Mouse (Mus musculus): ENCODE results near the gene Fbxo34. TPM values are rescaled to one million over a fixed set of nuclear protein-coding genes. Genes with fewer than 3 reads are reported as not detected.
"Not testable (repeated sequence)": the region's sequence is repeated elsewhere in the genome, so short reads cannot be mapped to it uniquely, and the experiment has no call there.

Gene Fbxo34
- polyA plus RNA-seq, 1 experiment from 2014 or later = 22.9 TPM

GRCm38 (mm10) chr14:47570549-47570948 is 120.3 kb downstream of the Fbxo34 start, which contains the start of gene Atg14:
Atg14 (minus strand) TSS chr14:47570649.
- H3K4me2 ChIP-seq (ENCODE audit: low read depth, low read length, severe bottlenecking); H3K36me3 ChIP-seq (ENCODE audit: control insufficient read depth, insufficient read depth, low read length); H3K9me3 ChIP-seq (ENCODE audit: control insufficient read depth, low read length); H3K27ac ChIP-seq (ENCODE audit: low read depth, low read length); DNase-seq (ENCODE audit: low spot score); H3K27me3 ChIP-seq (ENCODE audit: control insufficient read depth, insufficient read depth, low read length); H3K4me3 ChIP-seq (ENCODE audit: low read depth, low read length); H3K9ac ChIP-seq (ENCODE audit: low read length); H3K4me1 ChIP-seq (replicated peaks; ENCODE audit: control insufficient read depth, insufficient read depth, low read length); ATAC-seq (replicated peaks; ENCODE audit: low FRiP score): not testable (repeated sequence)
- WGBS = 97% methylated on average over 11 of the region's 11 CpGs

DNA sequence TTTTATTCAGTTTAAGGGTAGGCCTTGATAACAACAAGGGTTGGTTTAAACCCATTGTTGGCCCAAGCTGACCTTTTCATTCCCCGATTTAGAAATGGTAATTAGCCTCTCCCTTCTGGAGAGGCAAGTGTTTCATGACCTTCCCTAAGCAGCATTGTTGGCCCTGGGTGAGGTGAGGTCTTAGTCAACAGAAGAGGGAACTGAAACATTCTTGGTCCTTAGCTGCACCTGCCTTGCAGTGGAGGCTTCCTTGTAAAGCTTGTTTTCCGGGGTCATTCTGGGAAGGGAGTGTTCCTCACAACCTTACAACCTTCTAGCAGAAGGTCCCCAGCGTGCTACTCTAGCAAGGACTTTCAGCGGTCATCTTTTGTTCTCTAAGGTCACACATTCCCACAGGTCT is 122.5 kb downstream of the Fbxo34 start:
- no peak overlapping the region for H3K4me2 ChIP-seq (ENCODE audit: low read depth, low read length, severe bottlenecking)
- 76% methylated on average over 4 of the region's 4 CpGs for WGBS
- ATAC-seq (replicated peaks; ENCODE audit: low FRiP score) (no peak), DNase-seq (ENCODE audit: low spot score) (no peak)
- no peaks in the 10 kb centered on the region for H3K36me3 ChIP-seq (ENCODE audit: control insufficient read depth, insufficient read depth, low read length)
- H3K9ac ChIP-seq (ENCODE audit: low read length) = no peak overlapping the region
- H3K9me3 ChIP-seq (ENCODE audit: control insufficient read depth, low read length) = no peaks in the 10 kb centered on the region
- H3K4me3 ChIP-seq (ENCODE audit: low read depth, low read length) = no peak overlapping the region
- H3K27me3 ChIP-seq (ENCODE audit: control insufficient read depth, insufficient read depth, low read length) = no peaks in the 10 kb centered on the region
- H3K4me1 ChIP-seq (replicated peaks; ENCODE audit: control insufficient read depth, insufficient read depth, low read length) = no peaks in the 10 kb centered on the region
- no peak overlapping the region for H3K27ac ChIP-seq (ENCODE audit: low read depth, low read length)

DNA sequence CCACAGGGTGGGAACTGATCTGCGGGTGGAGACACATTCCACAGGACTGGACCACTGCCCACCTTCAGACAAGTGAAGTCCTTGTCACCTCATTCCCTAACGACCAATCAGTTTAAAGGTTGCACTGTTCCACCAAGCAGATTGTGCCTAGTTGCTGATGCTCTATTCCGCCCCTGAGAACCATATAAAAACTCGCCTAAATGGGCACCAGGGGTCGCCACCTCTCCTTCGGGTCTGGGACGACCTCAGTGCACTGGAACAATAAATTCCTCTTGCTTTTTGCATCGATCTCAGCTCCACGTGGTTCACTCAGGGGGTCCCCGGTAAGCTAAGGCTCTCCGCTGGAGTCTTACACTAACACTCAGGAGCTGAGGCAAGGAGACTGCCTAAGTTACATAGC is 124.5 kb downstream of the Fbxo34 start:
- ATAC-seq (replicated peaks; ENCODE audit: low FRiP score) = no peak
- Histone ChIP-seq H3K27me3 (ENCODE audit: control insufficient read depth, insufficient read depth, low read length) (no peaks in the 10 kb centered on the region), H3K4me1 (replicated peaks; ENCODE audit: control insufficient read depth, insufficient read depth, low read length) (no peaks in the 10 kb centered on the region), H3K9me3 (ENCODE audit: control insufficient read depth, low read length) (no peaks in the 10 kb centered on the region), H3K36me3 (ENCODE audit: control insufficient read depth, insufficient read depth, low read length) (no peaks in the 10 kb centered on the region), H3K4me3 (ENCODE audit: low read depth, low read length) (no peak overlapping the region), H3K9ac (ENCODE audit: low read length) (no peak overlapping the region), H3K27ac (ENCODE audit: low read depth, low read length) (no peak overlapping the region), H3K4me2 (ENCODE audit: low read depth, low read length, severe bottlenecking) (no peak overlapping the region)
- 82% methylated on average over 11 of the region's 11 CpGs for WGBS
- no peak for DNase-seq (ENCODE audit: low spot score)

- ATAC-seq (replicated peaks; ENCODE audit: low FRiP score) (no peak), DNase-seq (ENCODE audit: low spot score) (no peak)
- Histone ChIP-seq H3K27ac (ENCODE audit: low read depth, low read length) (no peak overlapping the region), H3K36me3 (ENCODE audit: control insufficient read depth, insufficient read depth, low read length) (no peaks in the 10 kb centered on the region), H3K4me3 (ENCODE audit: low read depth, low read length) (no peak overlapping the region), H3K4me2 (ENCODE audit: low read depth, low read length, severe bottlenecking) (no peak overlapping the region), H3K9me3 (ENCODE audit: control insufficient read depth, low read length) (no peaks in the 10 kb centered on the region), H3K4me1 (replicated peaks; ENCODE audit: control insufficient read depth, insufficient read depth, low read length) (no peaks in the 10 kb centered on the region), H3K9ac (ENCODE audit: low read length) (no peak overlapping the region), H3K27me3 (ENCODE audit: control insufficient read depth, insufficient read depth, low read length) (no peaks in the 10 kb centered on the region)
- 65% methylated on average over 4 of the region's 4 CpGs for WGBS
Observed at GRCm38 (mm10) chr14:47576687-47577086, 126.5 kb downstream of the Fbxo34 start.

DNA sequence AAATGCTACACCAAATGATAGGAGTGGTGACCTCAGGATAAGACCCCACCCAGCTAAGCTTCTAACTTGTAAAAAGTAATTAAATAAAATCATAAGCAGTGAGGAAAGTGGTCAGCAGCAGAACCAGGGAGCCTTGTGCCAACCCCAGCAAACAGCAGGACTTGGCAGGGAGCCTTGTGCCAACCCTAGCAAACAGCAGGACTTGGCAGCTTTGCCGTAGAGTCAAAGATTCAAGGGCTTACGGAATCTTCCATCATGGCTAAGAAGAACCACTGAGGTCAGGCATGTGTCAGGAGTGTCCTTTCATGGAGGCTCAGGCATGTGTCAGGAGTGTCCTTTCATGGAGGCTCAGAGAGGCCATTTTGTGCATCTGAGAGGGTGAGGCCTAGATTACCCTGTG is 127.9 kb downstream of the Fbxo34 start:
- no peaks in the 10 kb centered on the region for H3K9me3 ChIP-seq (ENCODE audit: control insufficient read depth, low read length)
- no peak overlapping the region for H3K4me2 ChIP-seq (ENCODE audit: low read depth, low read length, severe bottlenecking)
- no peak overlapping the region for H3K4me3 ChIP-seq (ENCODE audit: low read depth, low read length)
- no peaks in the 10 kb centered on the region for H3K27me3 ChIP-seq (ENCODE audit: control insufficient read depth, insufficient read depth, low read length)
- H3K36me3 ChIP-seq (ENCODE audit: control insufficient read depth, insufficient read depth, low read length) = no peaks in the 10 kb centered on the region
- ATAC-seq (replicated peaks; ENCODE audit: low FRiP score) (no peak), DNase-seq (ENCODE audit: low spot score) (no peak)
- no peak overlapping the region for H3K9ac ChIP-seq (ENCODE audit: low read length)
- no peaks in the 10 kb centered on the region for H3K4me1 ChIP-seq (replicated peaks; ENCODE audit: control insufficient read depth, insufficient read depth, low read length)
- no peak overlapping the region for H3K27ac ChIP-seq (ENCODE audit: low read depth, low read length)
- 88% methylated on average over 2 of the region's 2 CpGs for WGBS

GRCm38 (mm10) chr14:47581280-47581679 is 131.1 kb downstream of the Fbxo34 start:
- Histone ChIP-seq H3K36me3 (ENCODE audit: control insufficient read depth, insufficient read depth, low read length) (no peaks in the 10 kb centered on the region), H3K9ac (ENCODE audit: low read length) (no peak overlapping the region), H3K9me3 (ENCODE audit: control insufficient read depth, low read length) (no peaks in the 10 kb centered on the region), H3K4me2 (ENCODE audit: low read depth, low read length, severe bottlenecking) (no peak overlapping the region), H3K27me3 (ENCODE audit: control insufficient read depth, insufficient read depth, low read length) (no peaks in the 10 kb centered on the region), H3K27ac (ENCODE audit: low read depth, low read length) (no peak overlapping the region), H3K4me3 (ENCODE audit: low read depth, low read length) (no peak overlapping the region), H3K4me1 (replicated peaks; ENCODE audit: control insufficient read depth, insufficient read depth, low read length) (no peaks in the 10 kb centered on the region)
- DNase-seq (ENCODE audit: low spot score) (no peak), ATAC-seq (replicated peaks; ENCODE audit: low FRiP score) (no peak)
- 54% methylated on average over 1 of the region's 1 CpGs for WGBS

Other genes starting within 250 kb of the Fbxo34 start
- 54.2 and 57.8 TPM in 2 replicates for gene Wdhd1, start 173.6 kb upstream of the Fbxo34 start, polyA plus RNA-seq (2014; fragmentation: Nextera tagmentation; extraction: Ambion mirVana)
- 5.2 and 5.5 TPM in 2 replicates for gene Socs4, start 173.5 kb upstream of the Fbxo34 start, polyA plus RNA-seq (2014; fragmentation: Nextera tagmentation; extraction: Ambion mirVana)
- 121 and 122 TPM in 2 replicates for gene Mapk1ip1l, start 152.2 kb upstream of the Fbxo34 start, polyA plus RNA-seq (2014; fragmentation: Nextera tagmentation; extraction: Ambion mirVana)
- gene Lgals3, start 82.7 kb upstream of the Fbxo34 start, polyA plus RNA-seq (2014; fragmentation: Nextera tagmentation; extraction: Ambion mirVana) = 0.24 and 0.97 TPM in 2 replicates
- 77.6 and 90.4 TPM in 2 replicates for gene Dlgap5, start 32.0 kb upstream of the Fbxo34 start, polyA plus RNA-seq (2014; fragmentation: Nextera tagmentation; extraction: Ambion mirVana)
- 16.2 and 17.6 TPM in 2 replicates for gene Atg14, start 120.2 kb downstream of the Fbxo34 start, polyA plus RNA-seq (2014; fragmentation: Nextera tagmentation; extraction: Ambion mirVana)
- gene Ktn1, start 198.0 kb downstream of the Fbxo34 start, polyA plus RNA-seq (2014; fragmentation: Nextera tagmentation; extraction: Ambion mirVana) = 85.1 and 106 TPM in 2 replicates

Measured in forebrain, embryonic 11.5 days (tissue).